Mouse (Mus musculus) lung, embryonic 15.5 days (tissue): ENCODE data around the gene Lrrc56. TPM values are rescaled to one million over a fixed set of nuclear protein-coding genes. Genes with fewer than 3 reads are reported as not detected.
A peak's percentile ranks its signal among the peaks of the same experiment; 100 is the strongest.

Source experiments
- ATAC-seq: fragments of 200-750 bp; cut with Nextera tagmentation; 2 replicates; pipeline ENCODE4 v1.8.0; 2017; ENCODE audit warnings: moderate number of reproducible peaks, borderline replicate concordance; ENCODE audit not compliant: low FRiP score, low TSS enrichment; ENCODE audit errors: extremely low read depth
- H3K27ac ChIP-seq: fragments of 300-500 bp; sonication (generic); 2 replicates; pipeline ENCODE4 v1.5.1; 2015; ENCODE audit warnings: moderate library complexity, mild to moderate bottlenecking, inconsistent platforms
- H3K27me3 ChIP-seq: fragments of 300-500 bp; sonication (generic); 2 replicates; pipeline ENCODE4 v1.6.1; 2015; ENCODE audit warnings: inconsistent platforms
- H3K36me3 ChIP-seq: fragments of 300-500 bp; sonication (generic); 2 replicates; pipeline ENCODE4 v1.6.1; 2015; ENCODE audit warnings: inconsistent platforms
- H3K4me1 ChIP-seq: fragments of 300-500 bp; sonication (generic); 2 replicates; pipeline ENCODE4 v1.6.1; 2015; ENCODE audit warnings: inconsistent platforms
- H3K4me2 ChIP-seq: fragments of 300-500 bp; sonication (generic); 2 replicates; pipeline ENCODE4 v1.6.1; 2015; ENCODE audit warnings: inconsistent platforms, mild to moderate bottlenecking, moderate library complexity
- H3K4me3 ChIP-seq: fragments of 300-500 bp; sonication (generic); 2 replicates; pipeline ENCODE4 v1.5.1; 2015; ENCODE audit warnings: mild to moderate bottlenecking, inconsistent platforms
- H3K9ac ChIP-seq: fragments of 300-500 bp; sonication (generic); 2 replicates; pipeline ENCODE4 v1.6.1; 2015; ENCODE audit warnings: inconsistent platforms
- H3K9me3 ChIP-seq: fragments of 300-500 bp; sonication (generic); 2 replicates; pipeline ENCODE4 v1.6.1; 2016; ENCODE audit warnings: inconsistent platforms
- WGBS: fragments of 180-500 bp; shearing (Covaris S2); methylation state at CpG from one replicate; pipeline ENCODE4 v1.1.7; 2015; 5-methylcytosine and 5-hydroxymethylcytosine counted together
- polyA plus RNA-seq: library from polyadenylated mRNA; unstranded; fragments of >200 nt; fragmentation: Nextera tagmentation; extraction: Ambion mirVana; gene quantifications from 2 replicates; pipeline ENCODE4 v1.2.1, GENCODE M21; 2015

The Lrrc56 gene
- polyA plus RNA-seq, 1 experiment from 2014 or later, result 6.9 TPM

DNA sequence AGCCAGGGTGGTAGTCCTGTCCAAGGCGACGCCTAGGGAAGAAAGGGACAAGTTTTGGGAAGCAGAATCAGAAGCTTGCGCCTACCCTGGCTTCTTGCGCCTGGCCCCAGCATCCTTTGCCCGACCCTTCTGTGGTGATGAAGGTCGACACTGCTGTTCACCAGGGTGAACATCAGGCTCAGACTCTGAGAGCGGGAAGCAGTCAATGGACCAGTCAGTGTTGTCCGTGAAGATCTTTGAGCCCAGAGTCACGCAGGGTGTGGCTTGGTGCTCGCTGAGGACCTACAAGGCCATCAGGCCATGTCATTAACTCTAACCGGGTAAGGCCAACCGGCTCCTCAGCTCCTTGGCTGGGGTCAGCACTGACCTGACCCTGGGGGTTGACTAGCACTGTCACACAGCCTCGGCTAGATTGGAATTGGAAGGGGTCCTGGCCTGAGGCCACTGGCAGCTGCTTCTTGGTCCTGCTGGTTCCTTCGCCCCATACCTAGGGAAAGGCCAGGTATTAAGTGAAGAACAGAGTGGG lies 16.7 kb downstream of the Lrrc56 start:
- Histone ChIP-seq H3K36me3 (no peaks in the 10 kb centered on the region), H3K4me2 (no peak overlapping the region), H3K9ac (no peak overlapping the region), H3K27me3 (peaks cover 2% of the 10 kb centered on the region; the same call in 1 of the 2 replicates), H3K9me3 (no peaks in the 10 kb centered on the region), H3K4me1 (peaks cover 14% of the 10 kb centered on the region), H3K27ac (no peak overlapping the region), H3K4me3 (no peak overlapping the region)
- ATAC-seq, result no peak
- 85% methylated on average over 14 of the region's 14 CpGs for WGBS

GRCm38 (mm10) chr7:141213133-141213532 lies 19.2 kb downstream of the Lrrc56 start:
- no peaks in the 10 kb centered on the region for H3K9me3 ChIP-seq
- H3K4me3 ChIP-seq, result no peak overlapping the region
- no peaks in the 10 kb centered on the region for H3K36me3 ChIP-seq
- H3K9ac ChIP-seq, result no peak overlapping the region
- H3K4me2 ChIP-seq, result no peak overlapping the region
- 81% methylated on average over 3 of the region's 3 CpGs for WGBS
- no peaks in the 10 kb centered on the region for H3K27me3 ChIP-seq
- H3K27ac ChIP-seq, result no peak overlapping the region
- peaks cover 21% of the 10 kb centered on the region for H3K4me1 ChIP-seq
- ATAC-seq, result no peak

DNA sequence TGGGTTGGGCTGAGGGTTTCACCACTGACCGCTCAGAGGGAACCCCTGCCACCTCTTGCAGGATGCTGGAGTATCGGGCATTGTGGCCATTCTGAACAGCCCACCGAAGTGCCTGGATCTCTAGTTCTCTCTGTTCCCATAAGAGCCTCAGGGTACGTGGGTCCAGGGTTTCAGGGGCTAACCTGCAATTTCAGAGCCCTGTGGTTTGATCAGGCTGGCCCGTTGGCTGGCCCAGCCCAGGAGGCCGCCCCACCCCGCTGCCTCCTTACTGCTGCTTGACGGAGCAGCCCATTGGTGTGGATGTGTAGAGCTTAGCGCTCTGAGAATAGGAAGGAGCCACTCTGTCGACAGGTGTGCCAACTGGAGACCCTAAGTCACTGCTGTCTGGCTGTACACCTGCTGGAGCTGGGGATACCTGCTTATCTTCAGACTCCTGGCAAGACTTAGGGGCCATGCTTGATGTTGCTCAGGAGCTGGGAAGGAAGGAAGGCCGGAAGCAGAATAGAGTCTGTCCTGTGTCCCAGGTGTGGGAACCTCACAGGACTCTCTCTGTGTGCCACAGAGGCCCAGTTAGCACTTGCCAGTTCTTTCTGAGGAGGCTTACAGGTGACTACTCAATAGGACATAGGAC lies 19.8 kb downstream of the Lrrc56 start, which contains the start of gene Lmntd2:
Lmntd2 (minus strand) TSS at position 476 of the 631 bp plus-strand sequence.
- WGBS, result 82% methylated on average over 11 of the region's 11 CpGs
- ATAC-seq, result no peak

GRCm38 (mm10) chr7:141214310-141214709 lies 20.4 kb downstream of the Lrrc56 start:
- WGBS, result 57% methylated on average over 3 of the region's 3 CpGs
- Histone ChIP-seq H3K4me2 (peak overlapping the region; percentile 4; the same call in 1 of the 2 replicates), H3K9me3 (no peaks in the 10 kb centered on the region), H3K27me3 (no peaks in the 10 kb centered on the region), H3K4me3 (no peak overlapping the region), H3K27ac (peak overlapping the region; percentile 94), H3K9ac (no peak overlapping the region), H3K4me1 (peaks cover 24% of the 10 kb centered on the region), H3K36me3 (no peaks in the 10 kb centered on the region)
- no peak for ATAC-seq

More for the DNA sequence above, 19.8 kb downstream of the Lrrc56 start, which contains the start of gene Lmntd2:
- Histone ChIP-seq H3K27me3 (no peaks in the 10 kb centered on the region), H3K27ac (peak within 1 kb of the TSS; percentile 94), H3K4me1 (peaks cover 24% of the 10 kb centered on the region), H3K4me2 (peak within 1 kb of the TSS; percentile 97), H3K9me3 (no peaks in the 10 kb centered on the region), H3K9ac (peak within 1 kb of the TSS; percentile 61), H3K36me3 (no peaks in the 10 kb centered on the region), H3K4me3 (peak within 1 kb of the TSS; percentile 67)

DNA sequence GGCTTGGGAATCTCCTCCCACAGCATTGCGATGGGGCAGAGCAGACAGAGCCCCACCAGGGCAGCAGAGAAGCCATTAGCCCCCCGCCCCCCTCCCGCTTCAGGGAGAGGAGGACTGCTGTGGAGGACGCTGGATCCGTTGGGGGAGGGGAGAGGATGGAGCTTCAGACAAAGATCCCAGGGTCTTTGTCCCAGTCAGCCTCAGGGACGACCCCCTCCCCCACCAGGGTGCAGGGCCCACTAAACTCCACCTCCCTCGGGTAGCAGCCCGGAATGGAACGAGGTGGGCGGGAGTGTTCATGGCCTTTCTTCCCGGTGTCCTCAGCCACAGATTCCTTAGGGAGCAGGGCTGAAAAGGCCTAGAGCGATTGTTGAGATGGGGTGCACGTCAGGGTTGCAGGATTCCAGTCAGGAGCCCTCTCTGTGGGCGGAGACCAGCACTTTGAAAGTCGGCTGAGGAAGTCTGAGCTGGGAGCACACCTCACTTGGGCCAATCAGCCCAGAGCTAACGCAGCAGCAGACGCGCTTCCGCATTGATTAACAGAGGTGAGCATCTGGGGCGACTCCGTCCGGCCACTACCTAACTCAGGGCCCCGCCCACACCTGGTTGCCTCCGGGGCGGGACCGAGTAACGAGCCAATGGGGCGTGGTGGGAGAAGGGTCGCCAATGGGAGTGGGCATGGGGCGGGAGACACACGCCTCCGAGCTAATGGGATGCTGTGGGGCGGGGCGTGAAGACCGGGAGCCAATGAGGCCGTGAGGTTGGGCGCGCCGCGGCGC lies 21.3 kb downstream of the Lrrc56 start, which contains the start of gene Rassf7:
Rassf7 (plus strand) TSS at position 760 of the 779 bp plus-strand sequence.
- H3K4me1 ChIP-seq, result peaks cover 24% of the 10 kb centered on the region
- no peaks in the 10 kb centered on the region for H3K9me3 ChIP-seq
- H3K36me3 ChIP-seq, result no peaks in the 10 kb centered on the region
- no peaks in the 10 kb centered on the region for H3K27me3 ChIP-seq
- H3K27ac ChIP-seq, result peak within 1 kb of the TSS; percentile 98
- peak; percentile 93 for ATAC-seq
- peak within 1 kb of the TSS; percentile 61 for H3K9ac ChIP-seq
- under 1% methylated on average over 41 of the region's 41 CpGs for WGBS
- H3K4me2 ChIP-seq, result peak within 1 kb of the TSS; percentile 97
- H3K4me3 ChIP-seq, result peak within 1 kb of the TSS; percentile 67

GRCm38 (mm10) chr7:141215880-141216733 lies 22.1 kb downstream of the Lrrc56 start:
- no peaks in the 10 kb centered on the region for H3K36me3 ChIP-seq
- H3K9ac ChIP-seq, result peak overlapping the region; percentile 61
- ATAC-seq, result peak; percentile 50
- WGBS, result 2% methylated on average over 42 of the region's 42 CpGs
- H3K27ac ChIP-seq, result peak overlapping the region; percentile 98
- H3K4me2 ChIP-seq, result peak overlapping the region; percentile 97
- no peaks in the 10 kb centered on the region for H3K27me3 ChIP-seq
- no peaks in the 10 kb centered on the region for H3K9me3 ChIP-seq
- peak overlapping the region; percentile 67 for H3K4me3 ChIP-seq
- H3K4me1 ChIP-seq, result peaks cover 30% of the 10 kb centered on the region

DNA sequence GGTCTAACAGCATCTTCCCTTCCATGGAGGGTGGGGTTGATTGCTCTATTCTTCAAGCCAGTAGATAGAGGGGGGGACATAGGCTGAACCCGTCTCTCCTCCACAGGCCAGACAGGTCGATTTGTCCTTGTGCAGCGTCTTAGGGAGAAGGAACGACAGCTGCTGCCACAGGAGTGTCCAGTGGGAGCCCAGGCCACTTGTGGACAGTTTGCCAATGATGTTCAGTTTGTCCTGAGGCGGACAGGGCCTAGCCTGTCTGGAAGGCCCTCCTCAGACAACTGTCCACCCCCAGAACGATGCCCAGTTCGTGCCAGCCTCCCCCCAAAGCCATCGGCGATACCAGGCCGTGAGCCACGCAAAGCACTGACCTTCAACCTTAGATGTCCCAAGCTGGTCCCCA lies 22.9 kb downstream of the Lrrc56 start:
- H3K4me3 ChIP-seq, result peak overlapping the region; percentile 67
- H3K27ac ChIP-seq, result peak overlapping the region; percentile 98
- H3K36me3 ChIP-seq, result no peaks in the 10 kb centered on the region
- 77% methylated on average over 11 of the region's 11 CpGs for WGBS
- H3K27me3 ChIP-seq, result no peaks in the 10 kb centered on the region
- H3K4me1 ChIP-seq, result peaks cover 34% of the 10 kb centered on the region
- peak overlapping the region; percentile 97 for H3K4me2 ChIP-seq
- ATAC-seq, result no peak
- peak overlapping the region; percentile 61 for H3K9ac ChIP-seq
- no peaks in the 10 kb centered on the region for H3K9me3 ChIP-seq

DNA sequence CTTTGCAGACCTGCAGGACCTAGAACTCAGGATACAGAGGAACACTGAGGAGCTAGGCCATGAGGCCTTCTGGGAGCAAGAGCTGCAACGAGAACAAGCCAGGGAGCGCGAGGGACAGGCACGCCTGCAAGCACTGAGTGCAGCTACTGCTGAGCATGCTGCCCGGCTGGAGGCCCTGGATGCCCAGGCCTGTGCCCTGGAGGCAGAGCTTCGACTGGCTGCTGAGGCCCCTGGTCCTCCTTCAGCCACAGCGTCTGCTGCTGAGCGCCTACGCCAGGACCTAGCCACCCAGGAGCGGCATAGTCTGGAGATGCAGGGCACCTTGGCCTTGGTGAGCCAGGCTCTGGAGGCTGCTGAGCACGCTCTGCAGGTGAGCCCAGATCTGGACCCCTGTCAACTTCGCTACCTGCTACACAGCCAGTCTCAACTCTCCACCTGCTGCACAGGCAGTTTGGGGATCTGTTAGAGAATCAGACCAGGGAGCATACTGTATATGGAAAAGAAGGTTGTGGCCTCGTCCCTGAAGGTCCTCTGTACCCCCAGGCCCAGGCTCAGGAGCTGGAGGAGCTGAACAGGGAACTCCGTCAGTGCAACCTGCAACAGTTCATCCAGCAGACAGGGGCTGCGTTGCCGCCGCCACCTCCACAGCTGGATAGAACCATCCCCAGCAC lies 23.5 kb downstream of the Lrrc56 start:
- Histone ChIP-seq H3K9ac (peak overlapping the region; percentile 61; the same call in 1 of the 2 replicates), H3K9me3 (no peaks in the 10 kb centered on the region), H3K36me3 (no peaks in the 10 kb centered on the region), H3K4me3 (peak overlapping the region; percentile 67), H3K4me1 (peaks cover 39% of the 10 kb centered on the region), H3K27ac (no peak overlapping the region; the same call in 1 of the 2 replicates), H3K4me2 (peak overlapping the region; percentile 97), H3K27me3 (no peaks in the 10 kb centered on the region)
- no peak for ATAC-seq
- 87% methylated on average over 17 of the region's 17 CpGs for WGBS

- Histone ChIP-seq H3K4me2 (peak overlapping the region; percentile 97; the same call in 1 of the 2 replicates), H3K27ac (no peak overlapping the region), H3K9me3 (no peaks in the 10 kb centered on the region), H3K9ac (no peak overlapping the region), H3K4me1 (peaks cover 46% of the 10 kb centered on the region), H3K27me3 (no peaks in the 10 kb centered on the region), H3K4me3 (no peak overlapping the region), H3K36me3 (no peaks in the 10 kb centered on the region)
- 70% methylated on average over 3 of the region's 3 CpGs for WGBS
- ATAC-seq, result no peak
Measured at GRCm38 (mm10) chr7:141218141-141218540, 24.2 kb downstream of the Lrrc56 start.

- Histone ChIP-seq H3K9me3 (no peaks in the 10 kb centered on the region), H3K4me3 (no peak overlapping the region), H3K27me3 (no peaks in the 10 kb centered on the region), H3K36me3 (no peaks in the 10 kb centered on the region), H3K4me1 (peaks cover 48% of the 10 kb centered on the region), H3K4me2 (0 out of 2 replicates have a peak overlapping the region, but pooled peaks have one; percentile 97), H3K9ac (no peak overlapping the region), H3K27ac (no peak overlapping the region)
- 81% methylated on average over 5 of the region's 5 CpGs for WGBS
- no peak for ATAC-seq
Measured at GRCm38 (mm10) chr7:141218557-141219133, 24.7 kb downstream of the Lrrc56 start.
